Comparison of ENCODE assay signal across 8 mouse cellular contexts in genomic region chr7:15982729-15983407, GRCm38 (mm10). TPM values are rescaled to one million over a fixed set of nuclear protein-coding genes. Genes with fewer than 3 reads are reported as not detected.
A peak's percentile ranks its signal among the peaks of the same experiment; 100 is the strongest.
DNase-seq lines count a peak whose midpoint lies in the region; ATAC-seq and TF ChIP-seq lines count a peak whose summit lies in the region.

No protein-coding gene starts in this region.

- 23% methylated on average over 4 of the region's 4 CpGs for WGBS in heart, postnatal 0 days
- 33% methylated on average over 4 of the region's 4 CpGs for WGBS in embryonic facial prominence, embryonic 15.5 days

- no peak for TF ChIP-seq EP300 in heart, postnatal 0 days (IDR thresholded peaks at IDR 0.05; ENCODE audit: low read depth)

- peak; percentile 73 for DNase-seq in heart, postnatal 0 days (ENCODE audit: low spot score)
- no peak for DNase-seq in heart, adult 11 months
- peak; percentile 46 for DNase-seq in thymus, postnatal 14 days
- no peak for DNase-seq in thymus, postnatal 4 days
- DNase-seq in retina, postnatal 7 days (ENCODE audit: low read depth, low spot score) = peak; percentile 34
- no peak for DNase-seq in adrenal gland, postnatal 4 days (ENCODE audit: low spot score in 2 of 2)
- DNase-seq in adrenal gland, postnatal 36 days = no peak

- peaks cover 35% of the 10 kb centered on the region for H3K36me3 ChIP-seq in heart, postnatal 0 days (replicated peaks; ENCODE audit: control insufficient read depth, insufficient read depth, low read length)
- H3K36me3 ChIP-seq in embryonic facial prominence, embryonic 15.5 days = peaks cover 50% of the 10 kb centered on the region

- H3K27ac ChIP-seq in heart, postnatal 0 days (ENCODE audit: low read depth) = peak overlapping the region; percentile 88; the same call in 1 of the 2 replicates
- H3K27ac ChIP-seq in embryonic facial prominence, embryonic 15.5 days (replicated peaks) = 0 out of 2 replicates have a peak overlapping the region, but pooled peaks have one; percentile 49

- ATAC-seq in heart, postnatal 0 days (ENCODE audit: insufficient read depth, low read depth) = no peak
- no peak for ATAC-seq in embryonic facial prominence, embryonic 15.5 days (ENCODE audit: insufficient number of reproducible peaks, low FRiP score, low TSS enrichment, low read depth)

- H3K9ac ChIP-seq in heart, postnatal 0 days (replicated peaks; ENCODE audit: low read depth, low read length) = no peak overlapping the region
- no peak overlapping the region for H3K9ac ChIP-seq in embryonic facial prominence, embryonic 15.5 days

- peak; percentile 85 for TF ChIP-seq CTCF in heart, postnatal 0 days (IDR thresholded peaks at IDR 0.05; ENCODE audit: low read depth)

- no peak overlapping the region for H3K4me3 ChIP-seq in heart, postnatal 0 days (ENCODE audit: low read depth, low read length)
- no peak overlapping the region for H3K4me3 ChIP-seq in embryonic facial prominence, embryonic 15.5 days (replicated peaks)

- no peaks in the 10 kb centered on the region for H3K9me3 ChIP-seq in heart, postnatal 0 days (replicated peaks; ENCODE audit: control insufficient read depth, low read length)
- no peaks in the 10 kb centered on the region for H3K9me3 ChIP-seq in embryonic facial prominence, embryonic 15.5 days (replicated peaks)

- H3K4me2 ChIP-seq in heart, postnatal 0 days (ENCODE audit: low read depth, low read length) = no peak overlapping the region
- no peak overlapping the region for H3K4me2 ChIP-seq in embryonic facial prominence, embryonic 15.5 days (replicated peaks)

- no peaks in the 10 kb centered on the region for H3K27me3 ChIP-seq in heart, postnatal 0 days (ENCODE audit: control insufficient read depth, insufficient read depth, low read length)
- no peaks in the 10 kb centered on the region for H3K27me3 ChIP-seq in embryonic facial prominence, embryonic 15.5 days

- H3K4me1 ChIP-seq in heart, postnatal 0 days (ENCODE audit: control insufficient read depth, insufficient read depth) = peaks cover 19% of the 10 kb centered on the region
- H3K4me1 ChIP-seq in embryonic facial prominence, embryonic 15.5 days = no peaks in the 10 kb centered on the region

RNA-seq across cellular contexts. Expression of gene Ehd2, which starts 15.5 kb away (rescaled TPM):
- total RNA-seq in heart, postnatal 0 days (2014; rRNA removed; ENCODE audit: low replicate concordance) = 66.7 and 80.0 TPM in 2 replicates
- 47.5 and 48.7 TPM in 2 replicates for polyA plus RNA-seq in heart, postnatal 0 days (2015; fragmentation: Nextera tagmentation; extraction: Ambion mirVana)
- polyA plus RNA-seq in embryonic facial prominence, embryonic 15.5 days (2015; fragmentation: Nextera tagmentation; extraction: Ambion mirVana) = 72.5 and 73.3 TPM in 2 replicates
- total RNA-seq in adrenal gland, postnatal 4 days (2021) = 10 to 100 TPM; 71.9 to 77.5 TPM
- total RNA-seq in adrenal gland, postnatal 36 days (2021) = 10 to 100 TPM; 36.7 to 85.9 TPM

RNA-seq across cellular contexts. Expression of gene Nop53, which starts 37.0 kb away (rescaled TPM):
- total RNA-seq in heart, postnatal 0 days (2014; rRNA removed; ENCODE audit: low replicate concordance) = 81.6 and 102 TPM in 2 replicates
- 120 and 128 TPM in 2 replicates for polyA plus RNA-seq in heart, postnatal 0 days (2015; fragmentation: Nextera tagmentation; extraction: Ambion mirVana)
- 202 and 212 TPM in 2 replicates for polyA plus RNA-seq in embryonic facial prominence, embryonic 15.5 days (2015; fragmentation: Nextera tagmentation; extraction: Ambion mirVana)
- 100 to 1,000 TPM; 238 to 243 TPM for total RNA-seq in adrenal gland, postnatal 4 days (2021)
- 100 to 1,000 TPM; 181 to 189 TPM for total RNA-seq in adrenal gland, postnatal 36 days (2021)

Comparison
In these comparisons a context has a peak if more than half of its experiments do, and no peak if none do; other contexts are left out.
1. DNase-seq: peak in heart, postnatal 0 days (single experiment), thymus, postnatal 14 days (single experiment) and retina, postnatal 7 days (single experiment); none in heart, adult 11 months (single experiment), thymus, postnatal 4 days (single experiment), adrenal gland, postnatal 4 days (0 of 2) and adrenal gland, postnatal 36 days (0 of 2).